Mouse (Mus musculus) kidney, adult 11 months (tissue): ENCODE data around the gene Dnajc1.

Experiments used
- DNase-seq: peaks from one replicate; pipeline ENCODE4 v3.0.0; 2022

The Dnajc1 gene

DNA sequence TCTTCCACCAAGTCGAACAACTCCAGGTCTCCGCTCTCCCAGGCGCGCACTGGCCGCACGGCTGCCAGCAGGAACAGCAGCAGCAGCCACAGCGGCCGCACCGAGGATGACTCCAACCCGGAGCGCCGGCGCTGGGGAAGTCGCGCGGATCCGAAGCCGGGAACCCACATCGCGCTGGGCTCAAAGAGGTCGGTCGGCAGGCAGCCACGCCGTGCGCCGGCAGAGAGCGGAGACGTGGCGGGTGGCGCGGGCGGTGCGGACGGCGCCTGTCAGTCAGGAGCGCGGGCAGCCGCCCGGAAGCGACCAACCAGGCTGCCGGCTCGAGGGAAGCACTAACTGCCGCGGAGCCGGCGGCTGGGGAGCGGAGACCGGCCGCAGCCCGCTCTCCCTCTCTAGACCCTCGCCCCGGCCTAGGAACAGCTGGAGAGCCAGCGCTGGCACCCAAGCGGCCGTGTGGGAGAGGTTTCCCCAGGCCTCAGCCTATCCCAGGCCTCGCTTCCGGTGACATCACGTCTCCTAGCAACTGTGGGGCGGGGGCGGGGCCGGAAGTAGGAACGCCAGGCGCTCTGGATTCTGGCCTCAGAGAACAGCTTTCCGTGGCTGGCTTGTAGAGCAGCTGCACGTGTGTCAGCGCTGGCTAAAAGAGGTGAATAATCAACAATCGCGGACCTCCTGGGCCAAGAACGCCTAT is at the start of gene Dnajc1:
Gene Dnajc1 (minus strand): TSS at position 500 of the 691 bp plus-strand sequence.
- peak; percentile 89 for DNase-seq

DNA sequence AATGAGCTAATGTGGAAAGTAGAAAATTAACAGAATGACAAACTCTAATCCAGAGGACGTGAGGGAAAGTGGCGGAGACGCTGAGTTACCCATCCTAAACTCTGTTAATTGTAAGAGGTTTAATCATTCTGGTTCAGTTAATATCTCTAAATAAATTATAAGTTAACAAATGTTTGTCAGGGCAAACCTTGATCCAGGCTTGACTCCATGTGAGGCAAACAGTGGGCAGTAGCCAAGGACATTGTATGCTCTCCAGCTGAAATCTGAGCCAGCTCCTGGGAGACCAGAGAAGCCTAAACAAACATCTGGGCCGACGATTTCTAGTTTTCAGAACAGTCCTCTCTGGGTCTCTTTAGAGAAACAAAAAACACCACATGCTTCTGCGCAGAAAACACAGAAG is 49.2 kb upstream of the Dnajc1 start:
- peak; percentile 4 for DNase-seq

DNA sequence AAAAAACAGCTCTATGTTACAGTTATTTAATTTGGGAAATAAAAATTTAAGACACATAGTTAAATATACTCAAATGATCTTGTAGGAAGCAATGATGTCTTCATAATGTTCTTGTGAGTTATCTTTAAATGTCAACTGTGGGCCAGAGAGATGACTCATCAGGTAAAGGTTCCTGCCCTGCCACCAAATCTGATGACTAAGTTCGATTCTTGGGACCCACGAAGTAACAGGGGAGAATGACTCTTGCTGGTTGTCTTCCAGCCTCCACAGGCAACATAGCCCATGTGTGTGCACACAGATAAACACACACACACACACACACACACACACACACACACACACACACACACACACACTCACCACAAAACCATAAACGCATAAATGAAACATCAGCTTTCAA is 22.6 kb upstream of the Dnajc1 start:
- no peak for DNase-seq

DNA sequence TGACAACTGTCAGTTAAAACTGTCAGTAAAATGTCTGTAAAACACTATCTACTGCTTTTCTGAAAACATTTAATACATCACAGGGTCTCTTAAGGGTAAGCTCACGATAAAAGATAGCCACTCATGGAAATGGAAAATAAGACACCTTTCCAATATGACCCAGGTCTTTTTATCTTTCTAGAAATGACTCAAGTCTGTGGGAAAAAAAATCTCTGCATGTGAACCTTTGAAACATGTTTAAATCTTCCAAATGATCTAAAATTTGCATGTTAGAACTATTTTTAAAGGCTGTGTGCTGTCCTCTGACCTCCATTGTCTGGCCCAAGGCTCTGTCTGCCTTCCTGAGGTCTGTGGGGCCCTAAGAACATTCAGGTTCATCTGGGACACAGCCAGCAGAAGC is 11.0 kb upstream of the Dnajc1 start:
- DNase-seq = no peak

DNA sequence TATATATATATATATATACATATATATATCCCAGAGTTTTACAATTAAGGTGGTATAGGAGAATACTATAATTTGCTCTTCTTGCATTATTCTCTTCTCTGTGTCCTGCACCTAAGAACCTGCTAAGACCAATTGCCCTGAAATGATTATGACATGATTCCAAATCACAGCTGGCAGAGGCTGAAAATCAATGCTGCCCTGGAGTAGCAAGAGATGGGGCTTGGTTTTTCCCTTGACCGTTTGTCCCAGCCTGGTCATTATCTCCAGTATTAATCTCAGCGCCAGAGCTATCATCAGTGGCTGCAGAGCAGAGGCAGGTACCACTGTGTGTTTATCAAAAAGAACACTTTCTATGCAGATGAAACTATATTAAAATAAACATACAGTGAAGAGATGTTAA is 9.1 kb upstream of the Dnajc1 start:
- DNase-seq = no peak

DNA sequence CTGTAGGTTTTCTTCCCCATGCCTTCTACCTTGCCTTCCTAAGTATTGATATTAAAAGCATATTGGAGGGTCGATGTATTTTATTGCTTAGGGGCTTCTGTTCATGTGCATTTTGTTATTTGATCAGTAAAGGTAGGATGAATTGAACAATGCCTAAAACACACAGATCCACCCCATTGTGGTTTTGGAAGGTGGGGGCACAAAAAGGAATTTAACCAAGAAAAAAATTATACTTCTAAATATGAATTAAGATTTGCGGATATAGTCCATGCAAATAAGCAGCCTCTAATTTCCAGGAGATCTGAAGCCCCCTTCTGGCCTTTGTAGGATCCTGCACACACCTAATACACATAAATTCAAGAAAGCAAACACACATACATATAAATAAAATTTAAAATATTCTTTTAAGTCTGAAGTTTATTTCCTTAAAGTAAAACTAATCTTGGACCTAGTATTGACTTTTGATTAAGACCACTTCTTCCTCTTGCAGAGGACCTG is 441 bp upstream of the Dnajc1 start:
- no peak for DNase-seq

DNA sequence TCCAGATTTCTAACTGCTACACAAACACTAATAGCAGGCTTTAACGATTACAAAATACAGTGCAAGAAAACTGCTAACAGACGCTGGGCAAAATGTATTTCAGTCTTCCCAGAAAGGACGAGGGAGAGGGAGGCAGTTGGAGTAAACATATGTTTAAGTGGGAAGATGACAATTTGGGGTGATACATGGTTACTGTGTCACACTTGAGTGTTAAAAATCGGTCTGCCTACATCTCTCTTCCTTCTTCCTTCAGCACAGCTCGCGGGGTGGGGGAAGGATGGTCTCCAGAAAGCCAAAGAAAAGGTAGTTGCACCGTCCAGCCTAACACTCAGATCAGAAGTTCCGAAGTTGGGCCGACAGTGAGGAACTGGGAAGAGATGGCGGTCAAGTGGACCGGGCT is 769 bp downstream of the Dnajc1 start:
- no peak for DNase-seq

DNA sequence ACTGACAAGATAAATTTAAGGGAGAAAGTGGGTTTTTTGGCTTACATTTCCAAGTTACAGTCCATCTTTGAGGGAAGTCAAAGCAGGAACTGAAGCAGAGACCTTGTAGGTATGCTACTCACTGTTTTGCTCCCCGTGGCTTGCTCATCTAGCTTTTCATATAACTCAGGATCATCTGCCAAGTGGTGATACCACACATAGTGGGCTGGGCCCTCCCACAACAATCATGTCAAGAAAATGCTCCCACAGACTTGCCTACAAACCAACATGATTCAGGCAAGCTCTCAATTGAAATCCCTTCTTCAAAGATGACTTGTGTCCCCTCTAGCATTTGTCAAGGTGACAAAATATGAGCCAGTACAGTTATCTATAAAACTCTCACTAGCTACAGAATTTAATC is 3.0 kb downstream of the Dnajc1 start:
- no peak for DNase-seq

DNA sequence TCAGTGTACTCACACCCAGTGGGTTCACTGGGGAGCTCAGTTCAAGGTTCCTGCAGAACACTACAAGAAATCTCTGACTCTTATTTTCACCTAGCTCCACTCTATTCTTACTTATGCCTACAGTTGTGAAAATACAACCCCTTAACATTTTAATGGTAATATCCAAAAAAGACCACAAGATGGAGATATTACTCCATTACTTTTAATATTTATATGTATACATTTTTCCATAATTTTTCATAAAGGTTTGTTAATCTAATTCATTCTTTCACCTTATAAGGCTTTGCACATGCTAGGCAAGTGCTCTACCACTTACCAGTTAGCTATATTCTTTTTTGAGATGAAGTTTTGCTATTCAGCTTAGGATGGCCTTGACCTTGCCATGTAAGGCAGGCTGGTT is 11.0 kb downstream of the Dnajc1 start:
- DNase-seq = no peak

DNA sequence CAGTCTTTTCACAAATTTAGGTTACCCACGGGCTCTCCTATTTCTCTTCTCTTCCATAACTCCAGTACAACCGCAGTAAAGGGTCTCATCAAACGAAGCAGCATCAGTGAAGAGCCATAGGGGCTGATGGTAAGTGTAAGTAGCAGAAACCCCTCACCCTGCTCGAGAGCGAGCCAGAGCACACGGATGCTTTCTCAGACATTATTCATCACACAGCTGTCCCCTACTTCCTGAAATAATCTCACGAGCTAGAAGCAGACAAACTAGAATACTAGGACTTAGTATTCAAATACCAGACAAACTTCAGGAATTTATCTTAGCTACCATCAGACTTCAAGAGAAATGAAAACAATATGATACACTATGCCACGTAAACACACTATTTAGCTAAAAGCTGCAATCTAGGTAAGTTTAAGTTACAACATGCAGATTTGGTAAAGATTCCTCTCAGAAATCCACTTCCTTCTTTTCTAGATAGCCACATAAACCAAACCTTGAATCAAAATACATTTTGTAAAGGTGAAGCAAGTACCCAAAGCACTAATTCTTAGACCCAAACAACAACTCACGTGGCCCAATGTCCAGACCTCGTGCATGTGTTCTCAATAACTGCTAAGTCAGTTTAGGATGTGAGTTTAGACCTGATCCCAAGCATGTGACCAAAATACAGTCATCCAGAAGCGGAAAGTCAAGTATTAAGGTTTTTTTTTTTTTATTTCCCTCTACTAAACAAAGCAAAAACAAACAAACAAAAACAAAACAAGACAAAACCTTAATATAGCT is 20.0 kb downstream of the Dnajc1 start:
- no peak for DNase-seq

DNA sequence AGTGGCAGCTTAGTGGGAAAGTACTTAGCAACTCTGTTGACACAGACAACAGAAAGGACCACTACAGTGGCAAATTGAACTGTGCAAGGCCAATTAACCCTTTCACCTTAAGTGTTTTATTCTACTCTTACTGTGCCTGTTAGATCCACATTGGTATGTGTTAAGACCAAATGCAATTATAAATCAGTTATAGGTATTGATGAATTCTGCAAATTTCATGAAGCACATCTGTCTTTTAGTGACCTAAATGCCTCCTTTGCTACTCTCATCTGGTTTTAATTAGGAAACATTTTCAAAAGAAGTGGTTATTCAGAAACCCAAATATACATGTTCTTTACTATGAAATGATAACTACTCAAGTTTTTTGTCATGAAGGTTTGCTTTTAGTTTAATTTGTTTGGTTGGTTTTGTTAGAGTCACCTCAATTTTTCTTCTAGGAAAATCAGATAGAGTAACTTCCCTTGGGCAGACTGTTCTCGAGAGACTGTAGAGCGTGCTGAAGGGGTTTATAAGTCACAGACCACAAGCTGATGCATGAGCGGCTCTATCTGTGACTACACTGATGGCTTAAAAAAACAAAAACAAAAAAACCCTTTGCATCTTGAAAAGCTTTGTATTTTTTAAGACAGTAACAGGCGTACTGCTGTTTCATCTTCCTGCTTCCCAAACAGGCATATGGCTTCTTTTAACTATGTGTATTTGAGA is 21.7 kb downstream of the Dnajc1 start:
- no peak for DNase-seq

DNA sequence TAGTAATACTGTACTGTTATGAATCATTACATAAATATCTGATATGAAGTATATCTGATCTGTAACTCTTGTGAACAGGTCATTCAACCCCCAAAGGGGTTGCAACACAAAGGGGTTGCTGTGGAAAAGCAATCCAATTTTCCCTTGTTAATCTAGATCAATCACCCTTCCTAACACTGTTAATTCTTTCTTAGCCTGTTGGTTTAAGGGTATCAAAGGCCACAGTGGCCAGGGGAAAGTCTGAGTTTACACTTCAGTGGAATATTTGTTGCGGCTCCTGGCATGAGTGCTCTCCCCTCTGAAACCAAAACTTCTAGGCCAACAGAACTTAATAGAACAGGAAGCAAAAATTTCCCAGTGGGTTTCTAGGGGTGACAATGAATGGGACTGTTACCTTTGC is 28.2 kb downstream of the Dnajc1 start:
- no peak for DNase-seq

DNA sequence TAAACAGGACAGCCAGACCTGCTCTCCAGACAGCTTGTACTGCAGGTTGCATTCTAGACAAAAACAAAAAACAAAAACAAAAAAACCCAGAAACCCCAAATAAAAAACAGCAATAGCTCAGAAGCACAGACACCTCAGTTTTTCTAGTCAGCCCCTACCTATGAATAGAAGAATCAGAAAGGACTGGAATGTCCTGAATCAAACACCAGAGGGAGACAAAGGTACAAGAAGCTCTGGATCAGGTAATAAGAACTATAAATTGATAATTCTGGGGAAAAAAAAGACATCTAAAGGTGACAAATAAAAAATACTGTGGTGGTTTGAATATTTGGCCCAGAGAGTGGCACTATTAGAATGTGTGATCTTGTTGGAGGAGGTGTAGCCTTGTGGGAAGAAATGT is 37.3 kb downstream of the Dnajc1 start:
- DNase-seq = no peak

DNA sequence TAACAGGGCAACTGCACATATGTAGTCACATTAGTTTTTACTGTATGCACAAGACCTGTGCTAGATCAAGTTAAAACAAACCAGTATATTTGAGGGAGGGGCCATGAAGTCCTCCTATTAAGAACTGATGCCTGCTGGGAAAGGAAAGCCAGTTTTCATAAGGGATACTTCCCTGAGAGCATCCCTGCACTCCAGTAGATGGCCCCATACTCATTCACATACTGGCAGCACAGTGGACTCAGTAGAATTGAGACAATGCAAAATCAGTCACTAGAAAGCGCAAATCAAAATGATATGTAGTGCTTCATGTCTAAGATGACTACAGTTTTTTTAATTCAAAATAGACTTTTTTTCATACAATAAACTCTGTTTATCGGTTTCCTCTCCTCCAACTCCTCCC is 40.0 kb downstream of the Dnajc1 start:
- no peak for DNase-seq

DNA sequence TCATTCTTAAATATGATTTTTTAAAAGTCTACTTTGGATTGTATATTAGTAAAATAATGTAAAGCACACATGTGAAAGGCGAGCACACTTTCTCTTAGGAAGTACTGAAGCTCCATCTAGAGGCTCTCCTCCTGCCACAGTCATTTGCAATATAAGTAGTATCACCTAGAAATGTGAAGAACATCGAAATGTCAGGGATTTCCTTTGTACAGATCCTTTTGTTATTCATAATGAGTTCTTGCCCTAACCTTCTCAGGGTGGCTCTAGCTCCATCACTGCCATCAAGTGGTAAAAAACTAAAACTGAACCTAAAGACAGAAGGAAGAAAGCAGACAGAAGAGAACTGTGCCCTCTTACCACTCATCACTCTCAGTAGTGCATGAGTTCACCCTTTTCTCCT is 49.2 kb downstream of the Dnajc1 start:
- no peak for DNase-seq

DNA sequence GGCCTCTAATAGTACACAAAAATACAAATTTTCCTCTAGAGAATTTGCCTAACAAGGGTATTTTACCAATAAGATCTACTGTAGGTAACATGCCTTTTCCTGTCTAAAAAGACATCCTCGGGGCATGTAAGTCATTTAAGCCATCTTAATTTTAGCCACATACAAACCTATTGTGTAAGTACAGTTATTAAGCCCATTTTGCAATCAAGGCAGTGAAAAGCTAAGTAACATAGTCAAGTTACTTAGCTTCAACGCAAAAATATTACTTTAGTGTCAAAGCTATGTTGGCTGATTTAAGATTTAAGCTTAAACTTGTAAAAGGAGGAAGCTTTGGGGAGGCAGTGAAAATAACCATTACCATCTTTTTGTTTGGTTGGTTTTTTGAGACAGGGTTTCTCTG is 74.0 kb downstream of the Dnajc1 start:
- DNase-seq = no peak

DNA sequence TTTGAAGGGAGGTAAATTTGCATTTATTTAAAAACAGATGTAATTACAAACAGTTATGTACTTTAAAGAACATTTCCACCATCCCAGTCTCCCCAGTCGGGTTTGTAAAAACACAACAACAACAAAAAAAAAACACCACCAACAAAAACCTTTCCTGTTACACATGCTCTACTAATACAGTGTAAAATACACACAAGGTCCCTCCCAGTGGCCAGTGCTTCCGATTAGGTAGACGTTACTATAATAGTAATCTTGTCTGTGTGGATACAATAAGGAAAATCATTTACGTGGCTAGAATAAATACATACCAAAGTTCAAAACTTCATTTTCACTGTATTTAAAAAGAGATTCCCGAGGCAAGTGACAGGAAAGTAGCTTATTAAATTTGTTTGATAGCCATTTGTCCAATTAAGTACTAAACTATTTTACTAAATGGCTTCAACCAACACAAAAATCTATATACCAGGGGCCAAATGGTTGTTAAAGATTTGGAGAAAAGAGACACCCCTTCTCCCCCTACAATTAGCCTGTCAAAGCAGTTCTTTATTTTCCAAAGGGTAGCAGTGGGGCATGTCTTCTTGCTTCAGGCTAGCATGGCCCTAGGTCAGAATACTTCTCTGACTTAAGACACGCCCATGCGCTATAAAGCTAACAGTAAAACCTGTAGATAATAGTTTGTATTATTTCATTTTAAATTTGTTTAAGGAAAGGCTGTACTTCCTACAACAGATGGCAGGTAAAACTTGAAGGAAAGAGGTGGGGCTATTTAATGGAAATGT is 74.9 kb downstream of the Dnajc1 start:
- no peak for DNase-seq

DNA sequence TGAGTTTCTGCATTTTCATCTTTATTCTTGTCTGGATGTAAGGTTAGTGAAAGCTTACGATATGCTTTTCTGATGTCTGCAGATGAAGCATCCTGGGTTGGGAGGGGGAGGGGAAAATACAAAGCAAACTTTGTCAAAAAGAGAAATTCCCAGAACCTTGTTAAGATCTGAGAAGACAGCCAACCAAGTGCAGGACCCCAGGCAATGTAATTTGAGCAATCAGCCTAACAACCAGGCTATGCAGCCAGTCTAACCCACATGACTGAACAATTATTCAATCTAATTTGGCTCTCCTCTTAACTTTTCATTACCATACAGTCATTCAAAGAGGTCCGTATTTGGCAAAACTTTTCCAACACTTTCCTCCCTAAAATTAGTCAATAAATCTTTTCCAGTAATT is 75.7 kb downstream of the Dnajc1 start:
- DNase-seq = no peak

DNA sequence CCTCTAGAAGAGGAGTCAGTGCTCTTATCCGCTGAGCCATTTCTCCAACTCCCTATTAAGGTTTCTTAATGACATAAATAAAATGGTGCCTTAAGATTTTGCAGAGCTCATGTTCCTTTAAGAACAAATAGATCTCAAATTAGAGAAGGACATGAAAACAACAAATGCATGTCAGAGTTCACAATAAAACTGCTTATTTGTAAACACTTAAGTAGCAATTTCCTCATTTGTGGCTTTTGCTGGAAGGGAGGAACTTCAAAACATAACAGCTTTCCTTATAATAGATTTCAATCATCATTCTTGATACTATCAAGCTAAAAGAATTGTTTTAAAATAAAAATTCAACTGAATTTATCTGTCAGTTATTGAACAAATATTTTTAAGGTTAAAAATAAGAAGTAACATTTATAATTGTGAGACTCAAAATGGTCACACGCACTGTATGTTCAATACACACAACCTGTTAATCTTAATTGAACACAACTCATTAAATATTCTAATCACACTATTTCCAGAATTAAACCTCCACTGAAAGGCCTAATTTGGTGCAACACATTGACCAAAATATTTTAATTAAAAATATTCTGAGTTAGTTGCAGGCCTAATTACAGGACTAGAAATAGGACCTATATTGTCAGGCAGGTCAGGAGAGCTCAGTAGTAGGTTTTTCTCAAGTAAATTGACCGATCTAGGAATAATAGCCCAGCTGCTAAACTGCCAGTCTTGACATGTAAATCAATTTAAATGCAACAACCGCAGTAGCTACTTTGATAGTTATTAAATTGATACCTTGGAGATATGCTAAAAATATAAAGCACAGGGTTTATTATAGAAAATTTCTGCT is 82.1 kb downstream of the Dnajc1 start:
- DNase-seq = no peak

DNA sequence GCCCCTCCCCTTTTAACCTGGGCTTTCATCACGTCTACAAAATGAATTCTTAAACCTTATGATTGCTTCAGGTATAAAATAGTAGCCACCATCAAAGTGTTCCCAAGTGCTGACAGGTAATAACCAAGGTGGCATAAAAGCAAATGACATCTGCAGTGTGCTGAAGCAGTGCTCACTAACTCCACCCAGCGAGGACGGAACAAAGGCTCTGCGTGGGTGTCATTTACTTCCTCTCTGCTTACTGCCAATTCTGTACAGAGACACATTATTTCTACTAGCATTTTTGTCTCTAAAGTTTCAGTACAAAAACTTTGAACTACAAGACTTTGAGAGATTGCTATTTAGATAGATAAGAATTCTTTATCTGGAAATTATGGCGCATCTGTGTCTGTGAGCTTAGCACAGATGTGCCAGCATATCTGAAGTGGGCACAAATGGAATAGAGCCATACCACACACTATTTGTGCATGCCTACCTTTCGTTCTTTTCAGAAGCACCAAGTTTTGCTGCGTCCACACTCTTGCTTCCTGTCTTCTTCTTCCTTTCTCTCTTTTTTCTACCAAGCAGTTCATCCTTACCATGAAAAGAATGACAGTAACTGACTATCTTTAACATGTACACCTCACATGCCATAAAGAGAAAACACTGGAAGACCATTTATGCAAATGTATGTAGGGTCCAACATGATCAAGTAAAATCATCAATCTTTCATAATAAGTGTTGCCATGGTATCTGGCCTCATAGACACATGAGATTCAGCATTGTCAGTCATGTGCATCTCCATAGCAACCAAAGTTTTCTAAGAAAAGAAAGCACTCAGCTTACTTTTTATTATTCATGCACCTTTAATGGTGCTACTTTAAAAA is 85.0 kb downstream of the Dnajc1 start:
- no peak for DNase-seq

DNA sequence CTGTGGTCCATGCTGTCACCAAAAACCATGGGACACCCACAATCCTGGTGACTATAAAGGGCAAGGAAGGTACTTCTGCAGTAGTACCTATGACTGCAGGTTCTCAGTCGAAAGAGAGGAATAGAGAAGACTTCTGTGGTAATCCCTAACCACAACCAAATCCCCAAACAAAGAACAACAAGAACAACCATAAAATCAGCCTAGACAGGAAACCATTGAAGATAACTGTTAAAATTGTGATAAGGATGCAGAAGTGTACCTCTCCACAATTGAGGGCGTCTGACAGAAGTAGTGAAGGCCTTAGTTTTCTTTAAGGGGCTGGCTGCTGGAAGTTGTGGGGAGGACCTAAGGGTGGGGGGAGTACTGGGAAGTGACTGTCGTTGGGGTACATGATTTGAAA is 91.7 kb downstream of the Dnajc1 start:
- DNase-seq = no peak
